In genomic region chr9:75121126-75121525, GRCm38 (mm10) we compare ENCODE assay signal across 24 mouse cellular contexts. TPM values are rescaled to one million over a fixed set of nuclear protein-coding genes. Genes with fewer than 3 reads are reported as not detected.
DNase-seq lines count a peak whose midpoint lies in the region; ATAC-seq and TF ChIP-seq lines count a peak whose summit lies in the region.
"Had no signal": no experiment of that assay in that cellular context is flagged by ENCODE, and none has a peak within 500 bp of the region (broad histone marks: within the 10 kb centered on the region; RNA-seq: fewer than 3 reads in every experiment).

No protein-coding gene starts in this region.

- WGBS in cerebellum, adult 2 months, result 10% methylated on average over 3 of the region's 3 CpGs
- WGBS in forebrain, embryonic 15.5 days, result 83% methylated on average over 3 of the region's 3 CpGs

- no peak for TF ChIP-seq POLR2A in cerebellum, adult 2 months (IDR thresholded peaks at IDR 0.05; ENCODE audit: borderline replicate concordance, insufficient read depth, low read length)

- H3K27ac ChIP-seq in cerebellum, adult 2 months (ENCODE audit: insufficient read depth, low read length), result peak overlapping the region; percentile 20; the same call in 1 of the 2 replicates
- H3K27ac ChIP-seq in forebrain, embryonic 15.5 days (replicated peaks), result no peak overlapping the region
- H3K27ac ChIP-seq: embryonic facial prominence, embryonic 10.5 days; heart, adult 2 months; hindbrain, embryonic 12.5 days; kidney, embryonic 15.5 days; limb, embryonic 10.5 days; midbrain, embryonic 12.5 days; neural tube, embryonic 15.5 days had no signal

- no peak for ATAC-seq in forebrain, embryonic 15.5 days (replicated peaks)
- ATAC-seq: CD4-positive, CD25-positive, alpha-beta regulatory T cell, adult 4 months; forebrain, embryonic 16.5 days; intestine, postnatal 0 days; lung, postnatal 0 days had no signal

- H3K27me3 ChIP-seq in cerebellum, adult 2 months (ENCODE audit: control insufficient read depth, insufficient read depth, low read length), result no peaks in the 10 kb centered on the region
- H3K27me3 ChIP-seq in forebrain, embryonic 15.5 days, result no peaks in the 10 kb centered on the region
- H3K27me3 ChIP-seq: hindbrain, embryonic 12.5 days; kidney, embryonic 15.5 days; midbrain, embryonic 12.5 days; neural tube, embryonic 15.5 days had no signal

- peak; percentile 38 for DNase-seq in cerebellum, adult 11-12 months
- DNase-seq in cerebellum, postnatal 4 days (ENCODE audit: low spot score in 2 of 2), result no peak
- DNase-seq in left cerebral cortex, adult 18-20 months (ENCODE audit: low spot score in 2 of 2), result peak; percentile 17 to 35
- no peak for DNase-seq in left cerebral cortex, adult 11 months (ENCODE audit: low spot score)
- DNase-seq in cerebellum, adult 2 months, result peak; percentile 27 to 57
- peak; percentile 28 for DNase-seq in layer of hippocampus, adult 9-11 months
- DNase-seq: adrenal gland, postnatal 25 days; gastrocnemius, postnatal 25 days; heart, adult 2 months; kidney, postnatal 36 days; liver; right cerebral cortex, postnatal 25 days; thymus, postnatal 14 days had no signal

- H3K4me3 ChIP-seq in cerebellum, adult 2 months (replicated peaks; ENCODE audit: insufficient read depth, low read depth, low read length), result no peak overlapping the region
- no peak overlapping the region for H3K4me3 ChIP-seq in forebrain, embryonic 15.5 days
- H3K4me3 ChIP-seq: embryonic facial prominence, embryonic 10.5 days; heart, adult 2 months; hindbrain, embryonic 12.5 days; kidney, embryonic 15.5 days; limb, embryonic 10.5 days; midbrain, embryonic 12.5 days; neural tube, embryonic 15.5 days had no signal

- peaks cover 21% of the 10 kb centered on the region for H3K36me3 ChIP-seq in forebrain, embryonic 15.5 days

- H3K4me2 ChIP-seq in forebrain, embryonic 15.5 days (replicated peaks), result no peak overlapping the region
- H3K4me2 ChIP-seq: hindbrain, embryonic 12.5 days; kidney, embryonic 15.5 days; midbrain, embryonic 12.5 days; neural tube, embryonic 15.5 days had no signal

- TF ChIP-seq CTCF in cerebellum, adult 2 months (IDR thresholded peaks at IDR 0.05; ENCODE audit: borderline replicate concordance, insufficient read depth, low read depth, low read length), result no peak

- H3K9ac ChIP-seq in forebrain, embryonic 15.5 days (replicated peaks), result no peak overlapping the region
- H3K9ac ChIP-seq: hindbrain, embryonic 12.5 days; kidney, embryonic 15.5 days; midbrain, embryonic 12.5 days; neural tube, embryonic 15.5 days had no signal

- no peaks in the 10 kb centered on the region for H3K9me3 ChIP-seq in forebrain, embryonic 15.5 days
- H3K9me3 ChIP-seq: embryonic facial prominence, embryonic 10.5 days; hindbrain, embryonic 12.5 days; kidney, embryonic 15.5 days; limb, embryonic 10.5 days; midbrain, embryonic 12.5 days; neural tube, embryonic 15.5 days had no signal

- H3K4me1 ChIP-seq in cerebellum, adult 2 months (ENCODE audit: control insufficient read depth, insufficient read depth, low read length), result no peaks in the 10 kb centered on the region; the same call in 1 of the 2 replicates
- H3K4me1 ChIP-seq in forebrain, embryonic 15.5 days, result no peaks in the 10 kb centered on the region
- H3K4me1 ChIP-seq: embryonic facial prominence, embryonic 10.5 days; hindbrain, embryonic 12.5 days; kidney, embryonic 15.5 days; limb, embryonic 10.5 days; midbrain, embryonic 12.5 days; neural tube, embryonic 15.5 days had no signal

RNA-seq across cellular contexts. Expression of gene Myo5a, which starts 50.3 kb away (rescaled TPM):
- total RNA-seq in left cerebral cortex, adult 18-20 months (2021), result 100 to 1,000 TPM; 282 to 297 TPM
- 86.4 and 89.9 TPM in 2 replicates for polyA plus RNA-seq in cerebellum, adult 2 months (2012; rRNA removed)
- 33.5 and 33.6 TPM in 2 replicates for polyA plus RNA-seq in forebrain, embryonic 15.5 days (2015; fragmentation: Nextera tagmentation; extraction: Ambion mirVana)

Comparison
In these comparisons a context has a peak if more than half of its experiments do, and no peak if none do; other contexts are left out.
1. DNase-seq: peak in cerebellum, adult 11-12 months (single experiment), left cerebral cortex, adult 18-20 months (2 of 2), cerebellum, adult 2 months (2 of 2) and layer of hippocampus, adult 9-11 months (single experiment); none in cerebellum, postnatal 4 days (0 of 2) and left cerebral cortex, adult 11 months (single experiment).